Mouse (Mus musculus) liver, embryonic 14 days (tissue): Measurements from ENCODE around the gene Stat1. TPM values are rescaled to one million over a fixed set of nuclear protein-coding genes. Genes with fewer than 3 reads are reported as not detected.

Experiments
- polyA plus RNA-seq: library from polyadenylated mRNA; depleted of rRNA; stranded (reverse); fragments of >200 nt; gene quantifications from 2 replicates; pipeline ENCODE4 v1.2.3, GENCODE M21; 2012; rRNA removed

Stat1 gene
- 10.9 and 14.8 TPM in 2 replicates for polyA plus RNA-seq

DNA sequence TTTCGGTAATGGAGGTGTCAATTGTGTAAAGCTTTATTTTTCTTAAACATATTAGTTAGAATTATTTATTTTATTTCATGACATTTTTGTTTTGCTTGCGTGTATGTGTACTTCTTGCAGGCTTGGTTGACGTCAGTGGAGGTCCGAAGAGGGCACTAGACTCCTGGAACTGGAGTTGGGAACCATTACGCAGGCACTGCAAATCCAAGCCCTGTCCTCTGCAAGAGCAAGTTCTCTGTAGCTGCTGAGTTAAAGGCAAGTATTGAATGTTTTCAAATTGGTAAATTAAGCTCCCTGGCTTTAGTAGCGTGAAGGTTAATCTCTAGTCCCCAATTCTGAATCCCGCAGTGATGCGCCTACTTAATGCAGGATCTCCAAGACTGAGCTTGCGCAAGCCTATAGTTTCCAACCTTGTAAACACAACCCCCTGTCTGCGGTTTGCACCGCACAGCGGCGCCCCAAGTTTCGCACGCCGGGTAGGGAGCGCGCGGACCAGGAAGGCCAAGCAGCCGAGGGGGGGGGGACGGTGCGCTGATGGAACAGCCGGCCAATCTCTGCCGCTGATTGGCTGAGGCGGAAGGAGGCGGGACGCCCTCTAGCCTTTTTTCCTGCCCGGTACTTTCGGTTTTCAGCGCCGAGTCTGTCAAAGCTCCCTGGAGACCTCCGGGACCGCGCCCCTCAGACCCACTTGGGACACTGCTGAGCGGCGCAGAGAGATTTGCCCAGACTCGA is at the start of gene Stat1:
TSS of gene Stat1 (plus strand) at position 581 of the 732 bp plus-strand sequence.

Other genes starting within 250 kb of the Stat1 start
- gene Myo1b, start 203.4 kb upstream of the Stat1 start, polyA plus RNA-seq: 4.2 and 4.6 TPM in 2 replicates
- 0.38 and 0.83 TPM in 2 replicates for gene Stat4, start 132.3 kb upstream of the Stat1 start, polyA plus RNA-seq
- 17.4 and 21.0 TPM in 2 replicates for gene Gls, start 113.8 kb downstream of the Stat1 start, polyA plus RNA-seq